Mouse (Mus musculus) kidney, adult 2 months (tissue): ENCODE results near the gene Trak1.

Experiments used
- CTCF ChIP-seq: fragments of 200-500 bp; conservative IDR thresholded peaks from 2 replicates; pipeline ENCODE4 v1.5.1; 2011; ENCODE audit warnings: low read depth, mild to moderate bottlenecking, control low read depth, low read length, moderate library complexity, mixed read lengths; ENCODE audit not compliant: insufficient read depth, insufficient read length
- POLR2A ChIP-seq: fragments of 200-500 bp; IDR thresholded peaks from one replicate; pipeline ENCODE4 v1.6.1; 2011; ENCODE audit warnings: low read depth, low read length, control low read depth

- TF ChIP-seq CTCF (peak; percentile 55), POLR2A (no peak)
These were observed 95.8 kb downstream of the Trak1 start for GRCm38 (mm10) chr9:121393104-121393503.
